Mouse (Mus musculus): ENCODE measurements at regions not wholly inside any gene's neighbourhood (a gene's known extent, or its start where the extent isn't known, plus 50 kb on each side); places are given as distances from the start of the nearest gene placed in this dataset.

- TF ChIP-seq MYOG (IDR thresholded peaks at IDR 0.05; ENCODE audit: control insufficient read depth in 1 of 3, insufficient read depth in 1 of 3, insufficient read length in 2 of 3, low read depth in 2 of 3) (no peak), CEBPB (IDR thresholded peaks at IDR 0.05; ENCODE audit: insufficient read depth, poor library complexity, severe bottlenecking) (no peak), POLR2A (IDR thresholded peaks at IDR 0.05; ENCODE audit: insufficient read length, low read depth) (no peak), MAX (IDR thresholded peaks at IDR 0.05; ENCODE audit: low read depth) (no peak), USF1 (IDR thresholded peaks at IDR 0.05; ENCODE audit: low read depth) (no peak), TCF3 (IDR thresholded peaks at IDR 0.05; ENCODE audit: insufficient read length, low read depth) (no peak), REST (IDR thresholded peaks at IDR 0.05; ENCODE audit: insufficient read depth, insufficient read length) (no peak), SRF (IDR thresholded peaks at IDR 0.05; ENCODE audit: control insufficient read depth, insufficient read length, low read depth) (no peak), E2F4 (IDR thresholded peaks at IDR 0.05; ENCODE audit: insufficient read depth) (no peak), TCF12 (IDR thresholded peaks at IDR 0.05; ENCODE audit: insufficient read depth, poor library complexity, severe bottlenecking) (no peak)
Measured at GRCm38 (mm10) chr12:13825899-13826298, 326.0 kb downstream of the Fam84a start.
